Comparison of ENCODE assay signal across 46 mouse cellular contexts in the genomic region with DNA sequence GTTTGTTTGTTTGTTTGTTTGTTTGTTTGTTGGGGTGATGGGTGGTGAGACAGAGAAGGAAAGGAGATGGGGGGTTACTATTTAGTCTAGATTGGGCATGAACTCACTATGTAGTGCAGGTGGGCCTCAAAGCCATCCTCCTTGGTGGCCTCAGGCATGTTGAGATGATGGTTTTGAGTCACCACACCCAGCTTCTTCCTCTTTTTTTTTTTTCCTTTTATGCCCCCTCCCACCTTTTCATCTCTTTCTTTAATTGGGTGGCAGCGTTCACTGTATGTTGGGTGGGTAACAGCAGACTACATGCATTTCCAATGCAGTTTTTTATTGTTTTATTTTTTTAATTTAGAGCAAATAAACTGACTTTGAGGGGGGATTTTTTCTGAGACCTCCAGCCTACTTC. TPM values are rescaled to one million over a fixed set of nuclear protein-coding genes. Genes with fewer than 3 reads are reported as not detected.
"Had no signal": no experiment of that assay in that cellular context is flagged by ENCODE, and none has a peak within 500 bp of the region (broad histone marks: within the 10 kb centered on the region; RNA-seq: fewer than 3 reads in every experiment).

No protein-coding gene starts in this region.

- H3K36me3 ChIP-seq: limb, embryonic 10.5 days; limb, embryonic 12.5 days; limb, embryonic 13.5 days; limb, embryonic 15.5 days; liver, embryonic 12.5 days; liver, embryonic 13.5 days; liver, embryonic 15.5 days; lung, embryonic 15.5 days; midbrain, embryonic 10.5 days; midbrain, embryonic 12.5 days; midbrain, embryonic 13.5 days; midbrain, embryonic 15.5 days; neural tube, embryonic 12.5 days had no signal

- H3K9me3 ChIP-seq: limb, embryonic 10.5 days; limb, embryonic 12.5 days; limb, embryonic 13.5 days; limb, embryonic 15.5 days; liver, embryonic 12.5 days; liver, embryonic 13.5 days; liver, embryonic 15.5 days; lung, embryonic 15.5 days; midbrain, embryonic 12.5 days; midbrain, embryonic 13.5 days; midbrain, embryonic 15.5 days; neural tube, embryonic 12.5 days had no signal

- ATAC-seq: liver, embryonic 12.5 days; liver, postnatal 0 days; lung, postnatal 0 days; midbrain, embryonic 13.5 days; midbrain, embryonic 15.5 days; midbrain, embryonic 16.5 days had no signal

- H3K9ac ChIP-seq: limb, embryonic 12.5 days; limb, embryonic 13.5 days; limb, embryonic 15.5 days; liver, embryonic 12.5 days; liver, embryonic 13.5 days; liver, embryonic 14.5 days; liver, embryonic 15.5 days; liver, postnatal 0 days; lung, embryonic 14.5 days; lung, embryonic 15.5 days; midbrain, embryonic 12.5 days; midbrain, embryonic 13.5 days; midbrain, embryonic 15.5 days; neural tube, embryonic 12.5 days had no signal

- H3K4me3 ChIP-seq: limb, embryonic 10.5 days; limb, embryonic 12.5 days; limb, embryonic 13.5 days; limb, embryonic 15.5 days; liver, embryonic 12.5 days; liver, embryonic 13.5 days; liver, embryonic 15.5 days; lung, embryonic 15.5 days; megakaryocyte, embryonic 14.5 days; midbrain, embryonic 10.5 days; midbrain, embryonic 12.5 days; midbrain, embryonic 13.5 days; midbrain, embryonic 15.5 days; myocyte; neural tube, embryonic 12.5 days had no signal

- H3K27me3 ChIP-seq: limb, embryonic 12.5 days; limb, embryonic 13.5 days; limb, embryonic 15.5 days; liver, embryonic 12.5 days; liver, embryonic 13.5 days; liver, embryonic 15.5 days; lung, embryonic 15.5 days; megakaryocyte, embryonic 14.5 days; midbrain, embryonic 12.5 days; midbrain, embryonic 13.5 days; midbrain, embryonic 15.5 days; neural tube, embryonic 12.5 days had no signal

- H3K4me1 ChIP-seq: limb, embryonic 10.5 days; limb, embryonic 15.5 days; liver, embryonic 12.5 days; liver, embryonic 13.5 days; liver, embryonic 15.5 days; lung, embryonic 15.5 days; megakaryocyte, embryonic 14.5 days; midbrain, embryonic 10.5 days; midbrain, embryonic 12.5 days; midbrain, embryonic 13.5 days; midbrain, embryonic 15.5 days; neural tube, embryonic 12.5 days had no signal

- DNase-seq: left cerebral cortex, postnatal 4 days; liver; liver, embryonic 13.5 days; liver, postnatal 0 days; lung, adult 18-20 months; lung, adult 2 months; lung, embryonic 14.5 days; lung, postnatal 10 days; lung, postnatal 14 days; lung, postnatal 36 days; lung, postnatal 4 days; midbrain, embryonic 14.5 days had no signal

- H3K4me2 ChIP-seq: limb, embryonic 12.5 days; limb, embryonic 13.5 days; limb, embryonic 15.5 days; liver, embryonic 11.5 days; liver, embryonic 12.5 days; liver, embryonic 13.5 days; liver, embryonic 15.5 days; lung, embryonic 14.5 days; lung, embryonic 15.5 days; midbrain, embryonic 11.5 days; midbrain, embryonic 12.5 days; midbrain, embryonic 13.5 days; midbrain, embryonic 15.5 days; neural tube, embryonic 12.5 days had no signal

- H3K27ac ChIP-seq: limb, embryonic 10.5 days; limb, embryonic 12.5 days; limb, embryonic 13.5 days; limb, embryonic 15.5 days; liver, embryonic 12.5 days; liver, embryonic 13.5 days; liver, embryonic 14.5 days; liver, embryonic 15.5 days; lung, embryonic 15.5 days; macrophage; midbrain, embryonic 10.5 days; midbrain, embryonic 12.5 days; midbrain, embryonic 13.5 days; midbrain, embryonic 15.5 days; neural tube, embryonic 12.5 days had no signal

RNA-seq across cellular contexts. Expression of gene H2al2a, which starts 19.9 kb away (rescaled TPM):
- total RNA-seq: left cerebral cortex, adult 8-10 months; left cerebral cortex, postnatal 10 days; left cerebral cortex, postnatal 14 days; left cerebral cortex, postnatal 25 days; left cerebral cortex, postnatal 36 days; left cerebral cortex, postnatal 4 days; liver, adult 2 months; megakaryocyte progenitor cell, adult 5-6 weeks; megakaryocyte-erythroid progenitor cell, adult 5-6 weeks; midbrain, postnatal 0 days had no signal
- polyA plus RNA-seq: limb, embryonic 10.5 days; limb, embryonic 11.5 days; limb, embryonic 12.5 days; limb, embryonic 13.5 days; limb, embryonic 14.5 days; limb, embryonic 15.5 days; liver, adult 2 months; liver, embryonic 11.5 days; liver, embryonic 12.5 days; liver, embryonic 13.5 days; liver, embryonic 14.5 days; liver, embryonic 15.5 days; liver, embryonic 16.5 days; liver, postnatal 0 days; lung, adult 2 months; lung, embryonic 14.5 days; lung, embryonic 15.5 days; lung, embryonic 16.5 days; lung, postnatal 0 days; macrophage; midbrain, embryonic 10.5 days; midbrain, embryonic 11.5 days; midbrain, embryonic 12.5 days; midbrain, embryonic 13.5 days; midbrain, embryonic 14.5 days; midbrain, embryonic 15.5 days; midbrain, embryonic 16.5 days; midbrain, postnatal 0 days; myocyte; neural tube, embryonic 11.5 days; neural tube, embryonic 12.5 days had no signal

RNA-seq across cellular contexts. Expression of gene A930004D18Rik, which starts 20.9 kb away (rescaled TPM):
- total RNA-seq: megakaryocyte progenitor cell, adult 5-6 weeks; megakaryocyte-erythroid progenitor cell, adult 5-6 weeks had no signal

RNA-seq across cellular contexts. Expression of gene Skida1, which starts 32.2 kb away (rescaled TPM):
- total RNA-seq: megakaryocyte progenitor cell, adult 5-6 weeks; megakaryocyte-erythroid progenitor cell, adult 5-6 weeks had no signal
- polyA plus RNA-seq: macrophage had no signal
